Mouse (Mus musculus) testis, postnatal 14 days (tissue): ENCODE measurements around the gene Rtp4.

Experiments used
- DNase-seq: peaks from one replicate; pipeline ENCODE4 v3.0.0; 2021; ENCODE audit warnings: low spot score

The Rtp4 gene

DNA sequence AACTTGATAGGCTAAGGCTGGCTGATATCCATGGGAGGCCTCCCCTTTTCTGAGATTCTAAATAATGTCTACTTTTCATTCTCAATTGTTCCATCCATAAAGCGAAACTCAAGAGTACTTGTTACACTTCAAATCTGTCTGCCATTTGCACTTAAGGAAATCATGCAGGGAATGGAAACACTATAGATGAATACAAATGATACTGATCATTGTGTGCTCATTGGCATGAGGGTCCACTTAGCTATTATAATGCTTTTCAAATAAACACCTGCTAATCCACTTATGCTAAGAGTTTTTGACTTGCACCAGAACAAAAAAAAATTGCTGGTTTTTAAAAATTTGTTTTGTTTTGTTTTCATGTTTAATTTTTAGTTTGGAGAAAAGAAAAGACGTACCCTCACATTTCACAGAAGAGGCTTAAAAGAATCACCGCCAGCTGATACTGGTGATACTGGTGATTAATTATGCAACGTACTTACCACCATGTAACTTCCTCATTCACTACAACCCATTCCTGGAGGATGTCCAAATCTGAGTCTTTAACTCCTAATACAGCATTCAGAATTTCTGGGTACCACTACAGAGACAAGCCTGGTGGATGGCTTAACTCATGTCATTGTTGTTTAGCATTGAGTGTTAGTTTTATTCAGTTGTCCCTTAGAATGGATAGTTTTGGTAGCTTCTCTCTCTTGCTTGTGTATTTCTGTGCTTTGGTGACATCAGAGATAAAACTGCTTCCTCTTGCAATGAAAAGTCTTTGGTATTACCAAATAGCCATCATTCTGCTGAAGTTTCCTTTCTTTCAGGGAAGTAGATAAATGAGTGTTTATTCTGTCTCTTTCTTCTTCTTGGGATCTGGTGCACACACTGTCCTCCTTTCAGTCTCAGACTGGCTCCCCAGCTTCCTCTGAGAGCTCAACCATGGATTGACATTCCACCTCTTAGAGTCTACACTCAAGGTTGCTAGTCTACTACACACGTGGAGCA lies 71.3 kb downstream of the Rtp4 start:
- DNase-seq: no peak

DNA sequence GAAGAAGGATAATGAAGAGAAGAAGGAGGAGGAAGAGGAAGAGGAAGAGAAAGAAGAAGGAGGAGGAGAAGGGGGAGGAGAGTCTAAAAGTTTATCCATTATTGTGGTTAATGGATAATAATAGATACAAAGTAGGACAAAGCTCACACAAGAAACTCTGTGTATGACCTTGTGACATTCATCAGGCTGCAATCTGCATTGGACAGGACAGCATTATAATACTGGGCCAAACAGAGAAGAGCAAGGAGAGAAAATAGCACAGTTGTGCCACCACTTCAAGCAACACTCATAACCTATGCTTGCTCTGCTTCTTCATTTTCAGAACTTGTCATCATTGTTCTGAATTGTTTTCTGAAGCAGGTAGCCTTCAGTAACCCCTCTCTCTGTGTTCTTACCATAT lies 72.4 kb downstream of the Rtp4 start:
- no peak for DNase-seq

DNA sequence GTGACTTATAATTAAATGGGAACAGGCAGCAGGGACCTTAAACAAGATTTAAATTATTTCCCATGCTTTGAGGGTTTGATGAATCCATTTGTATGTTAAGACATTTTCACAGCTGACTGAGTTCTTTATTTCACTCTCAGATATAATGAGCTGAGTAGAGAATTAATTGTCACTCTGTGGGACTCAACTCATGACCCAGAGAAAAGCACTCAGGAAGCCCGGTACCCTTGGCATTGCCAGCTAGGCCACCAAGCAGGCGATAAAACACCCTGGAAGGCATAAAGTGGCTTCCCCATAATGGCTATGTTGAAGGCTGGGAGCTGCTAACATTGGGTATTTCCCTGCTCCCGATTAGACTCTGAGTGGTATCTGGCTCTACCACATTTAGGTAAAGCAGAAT lies 76.6 kb downstream of the Rtp4 start:
- no peak for DNase-seq

GRCm38 (mm10) chr16:23597968-23598367 lies 77.9 kb downstream of the Rtp4 start:
- DNase-seq: no peak

DNA sequence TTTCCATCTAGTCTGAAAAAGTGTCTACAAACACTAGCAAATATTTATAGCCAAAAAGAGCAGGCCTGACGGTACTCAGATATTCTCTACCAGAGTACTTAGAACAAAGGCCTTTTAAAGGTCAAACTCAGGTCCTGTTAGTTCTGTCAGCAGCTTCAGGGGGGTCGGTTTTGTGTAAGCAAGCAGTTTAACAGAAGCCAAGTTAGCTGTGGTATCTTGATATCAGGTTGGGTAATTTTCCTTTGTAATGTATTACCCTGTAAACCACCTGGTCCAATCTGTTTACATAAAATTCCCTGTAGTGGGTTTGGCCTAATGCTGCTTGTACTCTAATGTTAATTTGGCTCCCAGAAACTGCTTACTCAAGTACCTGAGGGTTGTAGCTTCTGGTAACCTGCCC lies 86.1 kb downstream of the Rtp4 start:
- no peak for DNase-seq

GRCm38 (mm10) chr16:23606651-23607050 lies 86.6 kb downstream of the Rtp4 start:
- DNase-seq: no peak

DNA sequence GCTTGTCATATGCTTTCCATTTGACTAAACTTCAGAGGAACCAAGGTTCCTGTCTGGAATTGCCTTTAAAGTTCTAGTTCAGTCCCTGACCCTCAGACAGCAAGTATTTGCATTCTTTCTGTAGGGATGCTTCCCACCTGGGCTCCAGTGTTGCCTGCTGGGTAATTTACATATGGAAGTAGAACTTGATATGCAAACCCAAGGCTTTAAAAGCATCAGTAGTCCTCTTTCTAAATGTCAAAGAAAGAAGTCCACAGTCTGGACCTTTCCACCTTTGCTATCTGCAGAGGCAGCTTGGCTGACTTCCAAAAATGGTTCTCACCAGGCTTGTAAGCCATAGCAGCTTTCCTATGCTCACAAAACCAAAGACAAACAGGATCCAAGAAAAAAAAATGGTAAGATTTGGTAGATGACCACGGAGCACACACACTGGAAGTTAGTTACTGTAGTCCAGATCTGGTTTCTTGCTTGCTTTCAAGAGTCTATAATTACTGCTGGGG lies 87.9 kb downstream of the Rtp4 start:
- DNase-seq: no peak

GRCm38 (mm10) chr16:23609748-23610185 lies 89.7 kb downstream of the Rtp4 start:
- DNase-seq: peak; percentile 6

- peak; percentile 7 for DNase-seq
Measured at GRCm38 (mm10) chr16:23624205-23624604, 104.1 kb downstream of the Rtp4 start.

DNA sequence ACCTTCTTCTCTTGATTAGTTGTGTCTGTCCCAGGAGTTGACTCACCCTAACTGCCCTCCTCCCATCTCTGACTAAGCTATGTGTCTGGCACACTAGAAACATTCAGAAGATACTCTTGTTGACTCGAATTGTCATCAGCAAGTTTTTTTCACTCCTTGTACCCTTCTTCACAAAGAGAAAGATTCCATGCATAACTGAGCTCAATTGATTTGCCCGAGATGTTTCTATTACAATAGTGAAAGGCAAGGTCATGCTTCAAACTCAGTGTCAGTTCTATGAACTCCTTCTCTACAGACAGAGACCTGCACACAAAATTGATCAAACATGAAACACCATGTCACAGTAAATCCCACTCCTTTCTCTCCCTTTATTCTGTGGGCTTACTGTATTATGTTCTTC lies 111.4 kb downstream of the Rtp4 start:
- no peak for DNase-seq

DNA sequence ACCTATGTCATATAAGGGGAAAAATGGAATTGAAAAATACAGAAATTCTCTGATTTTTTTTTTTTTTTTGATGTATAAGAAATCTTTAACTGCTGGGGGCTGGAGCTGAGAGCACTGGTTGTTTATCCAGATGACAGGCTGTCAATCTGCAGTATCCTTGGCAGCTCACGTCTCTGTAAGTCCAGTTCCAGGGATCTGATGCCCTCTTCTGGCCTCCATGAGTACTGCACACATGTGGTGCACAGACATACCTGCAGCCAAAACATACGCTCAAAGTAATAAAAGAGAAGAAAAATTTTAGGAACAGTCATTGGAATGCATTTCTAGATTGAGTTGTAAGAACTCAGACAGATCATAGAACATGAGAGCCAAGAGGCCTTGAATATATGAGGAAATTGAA lies 112.6 kb downstream of the Rtp4 start:
- DNase-seq: no peak

GRCm38 (mm10) chr16:23653028-23653427 lies 132.9 kb downstream of the Rtp4 start:
- no peak for DNase-seq

GRCm38 (mm10) chr16:23653479-23653878 lies 133.4 kb downstream of the Rtp4 start:
- no peak for DNase-seq

- DNase-seq: no peak
Measured at GRCm38 (mm10) chr16:23659597-23660531, 139.8 kb downstream of the Rtp4 start.
